Comparison of ENCODE assay signal across 11 mouse cellular contexts in genomic region chr17:29859788-29860283, GRCm38 (mm10).
DNase-seq lines count a peak whose midpoint lies in the region; ATAC-seq and TF ChIP-seq lines count a peak whose summit lies in the region.
"Had no signal": no experiment of that assay in that cellular context is flagged by ENCODE, and none has a peak within 500 bp of the region (broad histone marks: within the 10 kb centered on the region; RNA-seq: fewer than 3 reads in every experiment).

No protein-coding gene starts in this region.

- 31% methylated on average over 13 of the region's 13 CpGs for WGBS in heart, embryonic 16.5 days
- WGBS in cerebellum, adult 2 months = 82% methylated on average over 13 of the region's 13 CpGs
- 84% methylated on average over 13 of the region's 13 CpGs for WGBS in hindbrain, embryonic 14.5 days

- H3K9ac ChIP-seq in heart, embryonic 16.5 days (ENCODE audit: low read length) = no peak overlapping the region
- no peak overlapping the region for H3K9ac ChIP-seq in hindbrain, embryonic 14.5 days
- H3K9ac ChIP-seq: forebrain, postnatal 0 days had no signal

- no peak overlapping the region for H3K27ac ChIP-seq in heart, embryonic 16.5 days (ENCODE audit: low read length)
- H3K27ac ChIP-seq in cerebellum, adult 2 months (ENCODE audit: insufficient read depth, low read length) = no peak overlapping the region
- no peak overlapping the region for H3K27ac ChIP-seq in hindbrain, embryonic 14.5 days

- DNase-seq in heart, adult 8-10 months (ENCODE audit: low spot score) = no peak
- DNase-seq in thymus, postnatal 0 days (ENCODE audit: low spot score) = peak; percentile 24
- DNase-seq in thymus, postnatal 36 days = no peak
- peak; percentile 89 for DNase-seq in liver
- peak; percentile 41 to 56 for DNase-seq in spleen, postnatal 36 days (ENCODE audit: low spot score in 2 of 2)
- no peak for DNase-seq in cerebellum, adult 2 months
- no peak for DNase-seq in hindbrain, embryonic 14.5 days (ENCODE audit: low spot score)
- DNase-seq: forebrain, postnatal 0 days; heart, adult 18-20 months; kidney, adult 8-10 months had no signal

- no peak overlapping the region for H3K4me3 ChIP-seq in heart, embryonic 16.5 days (ENCODE audit: low read length)
- no peak overlapping the region for H3K4me3 ChIP-seq in cerebellum, adult 2 months (replicated peaks; ENCODE audit: insufficient read depth, low read depth, low read length)
- no peak overlapping the region for H3K4me3 ChIP-seq in hindbrain, embryonic 14.5 days (replicated peaks; ENCODE audit: low read length)

- H3K36me3 ChIP-seq in heart, embryonic 16.5 days (ENCODE audit: control insufficient read depth, insufficient read depth) = no peaks in the 10 kb centered on the region
- no peaks in the 10 kb centered on the region for H3K36me3 ChIP-seq in hindbrain, embryonic 14.5 days (replicated peaks; ENCODE audit: control insufficient read depth, insufficient read depth)

- TF ChIP-seq POLR2A in cerebellum, adult 2 months (IDR thresholded peaks at IDR 0.05; ENCODE audit: borderline replicate concordance, insufficient read depth, low read length) = no peak

- no peak for TF ChIP-seq CTCF in cerebellum, adult 2 months (IDR thresholded peaks at IDR 0.05; ENCODE audit: borderline replicate concordance, insufficient read depth, low read depth, low read length)

- H3K9me3 ChIP-seq in heart, embryonic 16.5 days (replicated peaks; ENCODE audit: control insufficient read depth, low read length) = no peaks in the 10 kb centered on the region
- H3K9me3 ChIP-seq in hindbrain, embryonic 14.5 days (ENCODE audit: control insufficient read depth, low read length) = no peaks in the 10 kb centered on the region

- H3K4me1 ChIP-seq in heart, embryonic 16.5 days (ENCODE audit: control insufficient read depth, insufficient read depth, low read length) = 0 out of 2 replicates have a peak, but pooled peaks cover 6% of the 10 kb centered on the region
- H3K4me1 ChIP-seq in cerebellum, adult 2 months (ENCODE audit: control insufficient read depth, insufficient read depth, low read length) = peaks cover 8% of the 10 kb centered on the region; the same call in 1 of the 2 replicates
- peaks cover 6% of the 10 kb centered on the region; the same call in 1 of the 2 replicates for H3K4me1 ChIP-seq in hindbrain, embryonic 14.5 days (replicated peaks; ENCODE audit: control insufficient read depth, insufficient read depth, low read length)

- H3K4me2 ChIP-seq in heart, embryonic 16.5 days (ENCODE audit: low read depth, low read length) = no peak overlapping the region
- H3K4me2 ChIP-seq in hindbrain, embryonic 14.5 days (replicated peaks) = no peak overlapping the region

- no peaks in the 10 kb centered on the region for H3K27me3 ChIP-seq in heart, embryonic 16.5 days (ENCODE audit: control insufficient read depth, insufficient read depth, low read length)
- H3K27me3 ChIP-seq in cerebellum, adult 2 months (ENCODE audit: control insufficient read depth, insufficient read depth, low read length) = no peaks in the 10 kb centered on the region
- H3K27me3 ChIP-seq in hindbrain, embryonic 14.5 days (ENCODE audit: control insufficient read depth, insufficient read depth, low read length) = no peaks in the 10 kb centered on the region

- peak; percentile 28; the same call in 1 of the 2 replicates for ATAC-seq in heart, embryonic 16.5 days (replicated peaks; ENCODE audit: extremely low read depth, insufficient read depth, low FRiP score)
- ATAC-seq in hindbrain, embryonic 14.5 days (ENCODE audit: low FRiP score) = no peak
- ATAC-seq: forebrain, postnatal 0 days had no signal

Comparison
In these comparisons a context has a peak if more than half of its experiments do, and no peak if none do; other contexts are left out.
1. DNase-seq: peak in thymus, postnatal 0 days (single experiment), liver (single experiment) and spleen, postnatal 36 days (2 of 2); none in heart, adult 8-10 months (single experiment), thymus, postnatal 36 days (0 of 2), cerebellum, adult 2 months (0 of 2) and hindbrain, embryonic 14.5 days (single experiment).